Mouse (Mus musculus) embryonic facial prominence, embryonic 12.5 days (tissue): ENCODE data around the gene Zfr2. TPM values are rescaled to one million over a fixed set of nuclear protein-coding genes. Genes with fewer than 3 reads are reported as not detected.

ENCODE experiments used
- ATAC-seq: fragments of 200-750 bp; cut with Nextera tagmentation; 2 replicates; pipeline ENCODE4 v1.8.0; 2017; ENCODE audit not compliant: insufficient number of reproducible peaks, insufficient read depth, low FRiP score, low TSS enrichment
- H3K27ac ChIP-seq: fragments of 300-500 bp; sonication (generic); 2 replicates; pipeline ENCODE4 v1.5.1; 2016; ENCODE audit warnings: mild to moderate bottlenecking
- H3K27me3 ChIP-seq: fragments of 300-500 bp; sonication (generic); 2 replicates; pipeline ENCODE4 v1.6.1; 2016; ENCODE audit warnings: mild to moderate bottlenecking, moderate library complexity
- H3K36me3 ChIP-seq: fragments of 300-500 bp; sonication (generic); 2 replicates; pipeline ENCODE4 v1.6.1; 2016; ENCODE audit warnings: mild to moderate bottlenecking
- H3K4me1 ChIP-seq: fragments of 300-500 bp; sonication (generic); 2 replicates; pipeline ENCODE4 v1.6.1; 2016
- H3K4me2 ChIP-seq: fragments of 300-500 bp; sonication (generic); replicated peaks from 2 replicates; pipeline ENCODE4 v1.6.1; 2016; ENCODE audit warnings: mild to moderate bottlenecking, moderate library complexity
- H3K4me3 ChIP-seq: fragments of 300-500 bp; sonication (generic); 2 replicates; pipeline ENCODE4 v1.5.1; 2016; ENCODE audit warnings: mild to moderate bottlenecking
- H3K9ac ChIP-seq: fragments of 300-500 bp; sonication (generic); 2 replicates; pipeline ENCODE4 v1.6.1; 2016; ENCODE audit warnings: mild to moderate bottlenecking, moderate library complexity
- H3K9me3 ChIP-seq: fragments of 300-500 bp; sonication (generic); 2 replicates; pipeline ENCODE4 v1.6.1; 2016; ENCODE audit warnings: mild to moderate bottlenecking, moderate library complexity
- WGBS: fragments of 180-500 bp; shearing (Covaris S2); methylation state at CpG from one replicate; pipeline ENCODE4 v1.1.7; 2016; 5-methylcytosine and 5-hydroxymethylcytosine counted together
- polyA plus RNA-seq: library from polyadenylated mRNA; unstranded; fragments of >200 nt; fragmentation: Nextera tagmentation; extraction: Ambion mirVana; gene quantifications from 2 replicates; pipeline ENCODE4 v1.2.1, GENCODE M21; 2016

The Zfr2 gene
- polyA plus RNA-seq, 1 experiment from 2014 or later: 13.2 TPM

DNA sequence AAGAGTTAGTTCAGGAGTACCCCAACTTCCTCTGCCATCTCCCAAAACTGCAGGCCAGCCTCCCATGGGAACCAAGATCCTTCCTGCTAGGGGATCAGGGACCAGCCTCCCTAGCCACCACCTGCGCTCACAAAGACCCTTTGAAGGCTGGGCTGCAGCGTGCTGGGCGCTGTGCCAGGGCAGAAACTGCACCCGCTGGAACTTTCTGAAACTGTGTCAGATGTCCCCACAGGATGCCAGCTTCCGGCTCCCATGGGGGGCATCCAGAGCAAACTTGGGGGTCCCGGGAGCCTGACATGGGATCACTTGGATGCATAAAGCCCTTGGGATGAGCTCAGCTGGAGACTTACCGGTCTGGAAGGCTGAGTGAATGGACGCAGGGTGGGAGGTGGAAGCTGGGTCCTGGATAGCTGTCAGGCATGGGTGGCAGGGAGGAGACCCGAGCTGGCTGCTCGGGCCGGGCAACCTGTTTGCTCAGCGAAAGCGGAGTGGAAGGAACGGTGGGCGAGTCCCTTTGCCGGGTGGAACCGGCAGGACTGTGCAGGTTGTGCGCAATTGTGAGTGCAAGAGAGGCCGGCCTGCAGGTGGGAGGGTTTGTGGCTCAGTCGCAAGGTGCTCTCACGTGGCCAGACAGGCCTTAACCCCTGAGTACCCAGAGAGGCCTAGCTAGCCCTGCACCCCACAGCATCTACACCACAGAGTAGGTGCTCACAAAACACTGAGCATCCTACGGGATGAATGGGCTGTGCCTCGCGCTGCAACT is 57.9 kb downstream of the Zfr2 start:
- H3K27me3 ChIP-seq: peaks cover 23% of the 10 kb centered on the region
- no peak overlapping the region for H3K9ac ChIP-seq
- ATAC-seq: no peak
- no peaks in the 10 kb centered on the region for H3K9me3 ChIP-seq
- peaks cover 27% of the 10 kb centered on the region for H3K4me1 ChIP-seq
- no peaks in the 10 kb centered on the region for H3K36me3 ChIP-seq
- 0 out of 2 replicates have a peak overlapping the region, but pooled peaks have one; percentile 7 for H3K4me3 ChIP-seq
- no peak overlapping the region; the same call in 1 of the 2 replicates for H3K4me2 ChIP-seq
- no peak overlapping the region; the same call in 1 of the 2 replicates for H3K27ac ChIP-seq
- WGBS: 13% methylated on average over 23 of the region's 24 CpGs

DNA sequence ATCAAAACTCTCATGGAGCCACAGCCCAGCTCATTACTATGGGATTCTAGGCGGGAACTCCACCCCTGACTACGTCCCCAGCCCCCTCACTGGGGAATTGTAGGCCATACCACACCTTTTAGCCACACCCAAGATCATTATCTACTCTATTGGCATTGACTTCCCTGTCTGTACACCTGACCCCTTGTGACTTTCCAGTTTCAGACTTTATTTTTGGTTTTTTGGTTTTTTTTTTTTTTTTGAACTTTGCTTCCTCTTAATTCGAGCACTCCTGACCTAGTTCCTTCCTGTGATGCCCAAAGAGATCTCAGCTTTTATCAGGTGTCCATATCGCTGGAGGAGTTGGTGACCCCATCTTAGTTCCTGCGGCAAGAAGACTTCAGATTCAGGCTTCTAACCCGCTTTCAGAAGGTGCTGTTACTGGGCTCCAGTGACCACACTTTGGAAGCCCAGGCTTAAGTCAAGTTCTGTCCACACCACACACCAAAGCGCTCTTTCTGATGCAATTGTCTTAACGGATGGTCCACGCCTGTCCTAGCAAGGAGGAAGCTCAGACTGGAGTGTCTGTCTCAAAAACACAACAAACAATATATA is 58.7 kb downstream of the Zfr2 start, which contains the start of gene Tjp3:
Gene Tjp3 (minus strand): TSS at position 71 of the 594 bp plus-strand sequence.
- H3K27ac ChIP-seq: no peak within 1 kb of the TSS; the same call in 1 of the 2 replicates
- H3K4me3 ChIP-seq: peak within 1 kb of the TSS; percentile 67
- H3K4me2 ChIP-seq: peak within 1 kb of the TSS; percentile 98
- no peak for ATAC-seq
- 75% methylated on average over 9 of the region's 9 CpGs for WGBS
- H3K36me3 ChIP-seq: no peaks in the 10 kb centered on the region
- H3K27me3 ChIP-seq: peaks cover 23% of the 10 kb centered on the region
- peaks cover 27% of the 10 kb centered on the region for H3K4me1 ChIP-seq
- no peak within 1 kb of the TSS for H3K9ac ChIP-seq
- H3K9me3 ChIP-seq: no peaks in the 10 kb centered on the region

DNA sequence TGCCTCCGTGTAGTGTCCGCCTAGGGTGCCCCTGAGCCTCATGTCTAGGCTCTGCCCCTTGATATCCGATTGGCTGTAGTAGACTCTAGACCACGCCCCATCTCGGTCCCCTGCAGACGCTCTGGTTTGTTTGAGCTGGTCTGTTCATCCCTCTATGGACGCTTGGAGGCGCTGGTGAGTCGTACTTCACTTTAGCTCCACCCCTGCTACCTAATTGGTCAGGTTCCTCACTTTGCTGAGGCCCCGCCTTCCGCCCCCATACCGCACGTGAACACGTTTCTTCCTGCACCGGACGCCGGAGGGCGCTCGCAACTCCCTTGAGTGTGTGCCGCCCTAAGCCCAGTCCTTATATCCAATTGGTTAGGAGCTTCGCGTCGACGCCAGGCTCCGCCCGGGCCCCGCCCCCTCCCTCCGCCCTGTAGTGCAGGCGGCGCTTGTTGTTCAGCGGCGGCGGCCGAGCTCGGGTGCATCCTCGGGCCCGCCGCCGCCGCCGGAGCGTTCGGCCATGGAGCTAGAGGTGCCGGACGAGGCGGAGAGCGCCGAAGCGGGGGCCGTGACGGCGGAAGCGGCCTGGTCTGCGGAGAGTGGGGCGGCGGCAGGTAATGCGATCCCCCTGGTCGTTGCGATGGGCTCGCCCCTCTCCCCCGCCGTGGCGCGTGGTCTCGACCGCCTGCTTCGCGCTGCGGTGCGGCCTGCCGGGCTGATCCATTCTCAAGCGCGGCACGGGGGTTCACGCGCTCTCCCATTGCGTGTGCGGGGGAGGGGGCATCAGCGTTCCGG is 59.8 kb downstream of the Zfr2 start, which contains the start of gene Pip5k1c:
Gene Pip5k1c (plus strand): TSS at position 410 of the 780 bp plus-strand sequence.
- peak; percentile 89 for ATAC-seq
- Histone ChIP-seq H3K4me1 (peaks cover 32% of the 10 kb centered on the region), H3K9ac (peak within 1 kb of the TSS; percentile 78), H3K36me3 (no peaks in the 10 kb centered on the region), H3K27ac (peak within 1 kb of the TSS; percentile 64), H3K4me3 (peak within 1 kb of the TSS; percentile 67), H3K4me2 (peak within 1 kb of the TSS; percentile 98), H3K27me3 (peaks cover 23% of the 10 kb centered on the region), H3K9me3 (no peaks in the 10 kb centered on the region)
- under 1% methylated on average over 80 of the region's 80 CpGs for WGBS

DNA sequence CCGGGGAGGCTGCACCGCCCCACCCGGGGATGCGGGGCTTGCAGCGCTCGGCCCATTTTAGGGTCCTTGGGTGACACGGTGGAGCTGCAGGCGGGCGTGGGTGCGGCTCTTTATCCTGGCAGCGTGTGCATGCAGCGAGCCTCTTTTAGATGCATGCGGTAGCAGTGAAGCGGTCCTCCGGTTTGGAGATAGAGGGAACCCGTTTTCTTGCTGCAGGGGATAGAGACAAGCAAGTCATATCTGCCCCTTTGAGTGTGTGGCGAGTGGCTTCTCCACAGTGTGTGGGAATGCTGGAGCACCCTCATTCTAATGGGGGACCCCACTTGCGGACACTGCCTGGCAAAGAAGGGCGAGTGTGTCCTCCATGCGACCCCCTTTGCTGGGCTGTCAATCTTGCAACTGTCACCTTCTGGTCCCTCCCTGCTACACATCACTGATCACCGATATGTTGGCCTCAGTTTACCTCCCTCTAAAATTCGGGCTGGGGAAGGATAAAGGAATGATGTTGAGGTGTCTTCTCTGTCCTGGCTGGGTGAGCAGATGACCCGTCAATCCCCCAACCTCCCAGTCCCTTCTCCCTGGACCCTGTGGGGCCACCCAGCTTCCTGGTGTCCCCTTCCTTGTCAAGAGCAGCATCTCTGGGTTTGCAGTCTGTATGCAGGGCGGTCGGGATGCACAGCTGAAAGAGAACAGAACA is 60.5 kb downstream of the Zfr2 start:
- H3K4me2 ChIP-seq: peak overlapping the region; percentile 98

DNA sequence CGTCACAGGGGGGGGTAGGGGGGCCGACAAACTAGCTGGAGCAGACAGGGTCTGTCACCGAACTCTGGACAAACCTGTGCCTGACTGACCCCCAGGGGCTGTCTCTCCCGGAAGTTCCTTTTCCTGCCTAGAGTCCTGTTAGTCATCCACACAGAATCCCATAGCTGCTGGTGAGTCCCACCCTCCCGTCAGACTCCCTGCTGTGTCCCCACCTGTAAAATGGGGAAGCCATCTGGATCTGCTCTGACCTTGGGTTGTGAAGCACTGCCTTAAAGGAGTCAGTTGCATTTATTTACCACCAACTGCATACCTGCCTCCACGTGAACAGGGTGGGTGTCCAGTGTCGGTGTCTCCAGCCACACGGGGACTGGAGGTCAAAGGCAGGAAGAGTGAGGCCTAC is 61.5 kb downstream of the Zfr2 start:
- H3K9me3 ChIP-seq: no peaks in the 10 kb centered on the region
- H3K27ac ChIP-seq: no peak overlapping the region
- peaks cover 23% of the 10 kb centered on the region for H3K27me3 ChIP-seq
- peaks cover 38% of the 10 kb centered on the region for H3K4me1 ChIP-seq
- peak overlapping the region; percentile 67 for H3K4me3 ChIP-seq
- ATAC-seq: no peak
- H3K36me3 ChIP-seq: no peaks in the 10 kb centered on the region
- peak overlapping the region; percentile 78 for H3K9ac ChIP-seq
- H3K4me2 ChIP-seq: peak overlapping the region; percentile 98
- WGBS: 48% methylated on average over 8 of the region's 8 CpGs

More for the DNA sequence above, 60.5 kb downstream of the Zfr2 start:
- Histone ChIP-seq H3K36me3 (no peaks in the 10 kb centered on the region), H3K9ac (peak overlapping the region; percentile 78), H3K27ac (peak overlapping the region; percentile 64), H3K4me1 (peaks cover 32% of the 10 kb centered on the region), H3K27me3 (peaks cover 23% of the 10 kb centered on the region), H3K9me3 (no peaks in the 10 kb centered on the region), H3K4me3 (peak overlapping the region; percentile 67)
- no peak; the same call in 1 of the 2 replicates for ATAC-seq
- 3% methylated on average over 25 of the region's 25 CpGs for WGBS

DNA sequence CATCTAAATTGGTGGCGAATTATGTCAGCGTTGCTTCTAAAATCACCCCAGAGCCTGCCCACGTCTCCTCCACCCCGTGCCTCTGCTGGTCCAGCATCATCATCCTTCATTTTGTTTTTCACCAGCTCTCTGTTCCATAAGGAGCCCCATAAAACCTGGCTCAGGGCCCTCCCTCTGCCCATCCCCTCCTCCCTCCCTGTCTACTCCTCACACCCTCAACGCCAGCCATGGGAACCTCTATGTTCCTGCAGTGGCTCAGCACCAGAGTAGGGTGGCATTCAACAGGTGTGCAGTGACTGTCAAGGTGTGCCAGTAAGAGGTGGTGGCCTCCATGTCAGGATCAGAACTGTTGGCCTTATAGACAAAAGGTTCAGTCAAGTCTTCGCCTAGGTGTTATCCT is 62.2 kb downstream of the Zfr2 start:
- 94% methylated on average over 6 of the region's 6 CpGs for WGBS
- H3K4me2 ChIP-seq: no peak overlapping the region
- peaks cover 18% of the 10 kb centered on the region for H3K27me3 ChIP-seq
- peaks cover 38% of the 10 kb centered on the region for H3K4me1 ChIP-seq
- H3K9me3 ChIP-seq: no peaks in the 10 kb centered on the region
- H3K36me3 ChIP-seq: no peaks in the 10 kb centered on the region
- no peak overlapping the region for H3K4me3 ChIP-seq
- H3K27ac ChIP-seq: no peak overlapping the region
- H3K9ac ChIP-seq: peak overlapping the region; percentile 78; the same call in 1 of the 2 replicates
- ATAC-seq: no peak

DNA sequence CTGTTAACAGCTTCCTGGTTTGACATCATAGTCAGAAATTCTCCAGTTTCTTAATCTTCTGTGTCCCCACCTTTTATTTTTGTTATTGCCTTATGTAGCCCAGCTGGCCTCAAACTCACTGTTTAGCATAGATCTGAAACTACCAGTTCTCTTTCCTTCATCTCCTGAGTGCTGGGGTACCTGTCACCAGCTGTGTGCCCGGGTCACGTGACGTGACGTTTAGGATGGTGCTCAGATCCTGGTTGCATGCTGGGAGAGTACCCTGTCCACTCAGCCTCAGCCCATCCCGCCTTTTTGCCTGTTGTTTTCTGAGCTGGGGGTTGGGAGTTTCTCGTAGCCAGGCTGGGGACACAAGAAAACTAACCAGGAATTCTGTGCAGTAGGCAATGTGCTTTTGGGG is 64.3 kb downstream of the Zfr2 start:
- 73% methylated on average over 6 of the region's 6 CpGs for WGBS
- Histone ChIP-seq H3K4me1 (peaks cover 30% of the 10 kb centered on the region), H3K4me3 (no peak overlapping the region), H3K9ac (no peak overlapping the region), H3K27ac (no peak overlapping the region), H3K27me3 (no peaks in the 10 kb centered on the region), H3K4me2 (no peak overlapping the region), H3K36me3 (0 out of 2 replicates have a peak, but pooled peaks cover 6% of the 10 kb centered on the region), H3K9me3 (no peaks in the 10 kb centered on the region)
- ATAC-seq: no peak

DNA sequence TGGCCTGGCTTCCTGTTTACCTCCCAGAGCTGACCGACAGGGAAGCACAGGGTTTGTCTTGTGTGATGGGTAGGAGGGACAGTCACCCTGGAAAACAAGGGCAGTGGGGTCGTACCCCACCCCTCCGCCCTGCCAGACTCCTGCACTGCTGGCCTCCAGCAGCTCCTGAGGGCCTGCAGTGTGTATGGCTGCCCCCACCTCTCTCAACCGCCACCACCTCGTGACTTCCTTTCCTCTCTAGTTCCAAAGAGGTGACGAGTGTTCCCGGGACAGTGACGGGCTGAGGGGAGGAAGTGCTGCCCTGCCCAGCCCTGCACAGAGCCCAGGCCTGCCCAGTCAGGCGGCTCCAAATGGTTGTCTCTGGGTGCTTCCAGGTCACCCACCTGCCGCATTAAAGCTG is 64.9 kb downstream of the Zfr2 start:
- no peak overlapping the region for H3K9ac ChIP-seq
- H3K4me1 ChIP-seq: peaks cover 30% of the 10 kb centered on the region
- H3K9me3 ChIP-seq: no peaks in the 10 kb centered on the region
- H3K4me2 ChIP-seq: no peak overlapping the region
- no peak for ATAC-seq
- 0 out of 2 replicates have a peak, but pooled peaks cover 6% of the 10 kb centered on the region for H3K36me3 ChIP-seq
- H3K27me3 ChIP-seq: no peaks in the 10 kb centered on the region
- 40% methylated on average over 10 of the region's 10 CpGs for WGBS
- H3K27ac ChIP-seq: no peak overlapping the region
- H3K4me3 ChIP-seq: no peak overlapping the region

DNA sequence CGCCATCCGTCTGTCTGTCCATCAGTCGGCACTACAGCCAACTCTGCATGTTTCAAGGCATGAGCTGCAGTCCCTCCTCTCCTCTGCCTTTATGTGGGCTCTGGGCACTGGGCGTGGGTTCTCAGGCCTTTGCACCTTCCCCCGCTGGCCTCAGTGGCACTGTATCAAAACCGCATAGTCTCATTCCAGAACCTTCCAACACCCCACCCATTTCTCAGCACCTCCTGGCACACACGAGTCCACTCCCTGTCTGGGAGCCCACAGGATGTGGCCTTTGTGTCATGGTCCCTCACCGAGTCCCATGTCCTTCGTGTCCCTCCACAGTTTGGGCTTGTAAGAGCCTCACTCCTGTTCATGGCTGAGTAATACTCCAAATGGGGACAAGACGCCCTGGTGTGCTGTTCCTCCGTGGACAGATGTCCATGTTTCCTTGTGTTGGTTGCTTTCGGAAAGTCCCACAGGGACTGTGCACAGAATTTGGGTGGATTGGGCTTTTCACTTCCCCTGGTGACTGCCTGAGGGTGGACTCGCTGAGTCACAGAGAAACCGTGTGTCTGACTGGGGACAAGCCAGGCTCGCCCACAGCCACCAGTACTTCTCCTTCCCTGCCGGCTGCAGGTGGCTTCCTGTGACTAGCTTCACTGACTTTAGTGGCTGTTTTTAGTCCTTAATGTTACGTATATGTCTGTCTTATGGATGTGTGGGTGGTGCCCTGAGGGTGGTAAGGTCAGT is 65.6 kb downstream of the Zfr2 start:
- WGBS: 90% methylated on average over 17 of the region's 17 CpGs
- Histone ChIP-seq H3K27ac (no peak overlapping the region), H3K4me1 (peaks cover 36% of the 10 kb centered on the region), H3K4me3 (no peak overlapping the region), H3K36me3 (0 out of 2 replicates have a peak, but pooled peaks cover 6% of the 10 kb centered on the region), H3K9ac (no peak overlapping the region), H3K4me2 (no peak overlapping the region), H3K9me3 (no peaks in the 10 kb centered on the region), H3K27me3 (no peaks in the 10 kb centered on the region)
- ATAC-seq: no peak

DNA sequence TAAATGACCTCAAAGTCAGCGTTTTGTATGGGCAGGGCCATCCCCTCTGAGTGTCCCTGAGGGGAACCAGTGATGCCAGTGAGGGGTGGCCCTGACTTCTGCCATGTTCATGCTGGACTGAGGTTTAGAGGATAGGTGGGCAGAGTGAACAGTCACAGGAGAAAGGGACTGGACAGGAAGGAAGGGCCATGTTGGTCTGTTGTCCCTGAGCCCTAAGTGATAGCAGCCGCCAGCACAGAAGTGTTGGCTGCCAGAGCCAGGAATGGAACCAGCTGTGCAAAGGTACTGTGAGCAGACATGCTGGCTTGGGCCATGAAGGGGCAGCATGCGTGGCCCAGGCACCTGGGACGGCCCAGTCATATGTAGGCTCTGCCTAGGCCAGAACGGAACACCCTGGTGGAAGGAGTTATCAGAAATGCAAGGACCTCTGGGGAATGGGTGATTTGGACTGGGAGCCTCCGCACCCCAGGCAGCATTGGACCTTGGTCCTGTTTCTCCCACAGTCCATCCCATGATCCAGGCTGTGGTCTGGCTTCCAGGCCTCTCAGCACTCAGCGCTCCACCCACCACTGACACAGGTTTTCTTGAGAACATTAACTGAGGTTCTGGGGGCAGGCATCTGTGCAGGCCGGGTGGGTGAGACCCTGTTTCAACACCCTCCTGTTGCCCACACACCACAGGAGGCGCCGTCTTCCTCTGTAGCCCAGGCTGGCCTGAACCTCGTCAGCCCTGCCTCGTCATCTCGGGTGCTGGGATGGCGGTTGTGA is 66.8 kb downstream of the Zfr2 start:
- no peaks in the 10 kb centered on the region for H3K9me3 ChIP-seq
- H3K4me1 ChIP-seq: peaks cover 29% of the 10 kb centered on the region
- no peak overlapping the region for H3K4me3 ChIP-seq
- no peak for ATAC-seq
- H3K9ac ChIP-seq: 0 out of 2 replicates have a peak overlapping the region, but pooled peaks have one; percentile 1
- no peak overlapping the region for H3K27ac ChIP-seq
- 0 out of 2 replicates have a peak, but pooled peaks cover 6% of the 10 kb centered on the region for H3K36me3 ChIP-seq
- no peak overlapping the region for H3K4me2 ChIP-seq
- H3K27me3 ChIP-seq: no peaks in the 10 kb centered on the region
- WGBS: 91% methylated on average over 14 of the region's 14 CpGs
